Mouse (Mus musculus): ENCODE data around the gene Akap8l. TPM values are rescaled to one million over a fixed set of nuclear protein-coding genes. Genes with fewer than 3 reads are reported as not detected.

Akap8l gene
- polyA plus RNA-seq, 1 experiment: 107 TPM

DNA sequence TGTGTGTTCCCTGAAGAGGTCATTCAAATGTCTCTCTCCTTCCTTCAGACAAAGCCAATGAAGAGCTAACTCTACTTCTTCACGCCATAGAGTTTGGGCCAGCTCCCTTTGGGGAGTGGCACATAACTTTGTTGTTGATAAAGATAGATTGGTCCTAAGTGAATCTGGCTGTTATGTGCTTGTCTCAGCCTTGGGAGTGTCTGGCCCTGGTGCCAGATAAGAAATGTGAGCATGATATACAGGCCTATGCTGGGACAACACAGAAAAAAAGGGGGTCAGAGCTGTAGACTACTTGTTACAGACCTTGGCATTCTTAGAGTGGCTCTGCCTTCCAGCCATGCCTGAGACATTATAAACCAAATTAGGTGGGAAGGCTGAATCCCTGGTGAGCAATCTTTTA lies 14.9 kb upstream of the Akap8l start:
- peaks cover 6% of the 10 kb centered on the region for H3K4me1 ChIP-seq (ENCODE audit: control insufficient read depth, insufficient read depth, low read length)
- H3K27ac ChIP-seq (ENCODE audit: control insufficient read depth, insufficient read depth, low read depth, low read length): no peak overlapping the region
- no peak for TF ChIP-seq CTCF (IDR thresholded peaks at IDR 0.05; ENCODE audit: control insufficient read depth, insufficient read depth, insufficient replicate concordance, low read depth, low read length)
- TF ChIP-seq POLR2A (IDR thresholded peaks at IDR 0.05; ENCODE audit: control insufficient read depth, low read depth, low read length): no peak
- no peaks in the 10 kb centered on the region for H3K36me3 ChIP-seq (ENCODE audit: control insufficient read depth, insufficient read depth, low read length)
- H3K4me3 ChIP-seq (ENCODE audit: control insufficient read depth, low read depth, low read length): no peak overlapping the region
- H3K27me3 ChIP-seq (ENCODE audit: control insufficient read depth, insufficient read depth, low read length): no peaks in the 10 kb centered on the region

DNA sequence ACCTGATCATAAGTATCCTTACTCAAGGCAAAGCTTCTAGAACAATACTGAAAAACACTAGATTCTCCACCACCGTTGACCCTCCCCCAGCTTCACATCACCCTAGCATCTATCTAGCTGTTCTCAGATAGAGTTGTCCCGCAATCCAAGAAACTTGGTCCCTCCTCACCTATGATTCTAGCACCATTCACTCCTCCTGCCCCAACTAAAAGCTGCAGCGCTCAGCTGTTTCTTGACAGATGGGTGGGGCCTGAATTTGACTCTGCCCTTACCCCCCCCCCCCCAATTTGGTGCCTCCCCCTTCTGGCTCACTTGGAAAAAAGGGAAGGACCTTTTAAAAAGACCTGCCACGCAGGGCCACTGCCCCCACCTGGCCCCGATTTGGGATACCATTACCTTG lies 14.4 kb upstream of the Akap8l start:
- Histone ChIP-seq H3K27ac (ENCODE audit: control insufficient read depth, insufficient read depth, low read depth, low read length) (peak overlapping the region; percentile 61; the same call in 1 of the 2 replicates), H3K4me3 (ENCODE audit: control insufficient read depth, low read depth, low read length) (no peak overlapping the region), H3K27me3 (ENCODE audit: control insufficient read depth, insufficient read depth, low read length) (no peaks in the 10 kb centered on the region), H3K4me1 (ENCODE audit: control insufficient read depth, insufficient read depth, low read length) (peaks cover 6% of the 10 kb centered on the region), H3K36me3 (ENCODE audit: control insufficient read depth, insufficient read depth, low read length) (no peaks in the 10 kb centered on the region)
- no peak for TF ChIP-seq POLR2A (IDR thresholded peaks at IDR 0.05; ENCODE audit: control insufficient read depth, low read depth, low read length)
- TF ChIP-seq CTCF (IDR thresholded peaks at IDR 0.05; ENCODE audit: control insufficient read depth, insufficient read depth, insufficient replicate concordance, low read depth, low read length): no peak

DNA sequence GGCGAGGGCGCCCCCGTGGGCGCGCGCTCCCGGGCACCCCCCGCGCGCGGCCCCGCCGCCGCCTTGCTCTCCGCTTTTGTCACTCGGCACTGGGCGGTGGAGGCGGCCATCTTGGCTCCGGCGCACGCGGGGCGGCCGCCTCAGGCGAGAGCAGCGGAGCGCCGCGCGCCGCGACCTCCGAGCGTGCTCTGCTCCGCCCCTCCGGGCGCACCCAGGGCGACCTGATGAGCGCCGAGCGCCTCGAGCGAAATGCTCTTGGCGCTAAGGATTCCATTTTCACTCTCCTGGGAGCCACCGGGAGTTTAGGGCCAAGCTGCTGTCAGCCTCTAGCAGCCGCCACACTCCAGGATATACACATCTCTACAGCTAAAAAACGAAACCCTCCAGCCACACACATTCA lies 13.9 kb upstream of the Akap8l start:
- no peaks in the 10 kb centered on the region; the same call in 1 of the 2 replicates for H3K36me3 ChIP-seq (ENCODE audit: control insufficient read depth, insufficient read depth, low read length)
- peak overlapping the region; percentile 85 for H3K4me3 ChIP-seq (ENCODE audit: control insufficient read depth, low read depth, low read length)
- peak overlapping the region; percentile 61; the same call in 1 of the 2 replicates for H3K27ac ChIP-seq (ENCODE audit: control insufficient read depth, insufficient read depth, low read depth, low read length)
- H3K27me3 ChIP-seq (ENCODE audit: control insufficient read depth, insufficient read depth, low read length): no peaks in the 10 kb centered on the region
- H3K4me1 ChIP-seq (ENCODE audit: control insufficient read depth, insufficient read depth, low read length): peaks cover 6% of the 10 kb centered on the region
- no peak for TF ChIP-seq CTCF (IDR thresholded peaks at IDR 0.05; ENCODE audit: control insufficient read depth, insufficient read depth, insufficient replicate concordance, low read depth, low read length)
- TF ChIP-seq POLR2A (IDR thresholded peaks at IDR 0.05; ENCODE audit: control insufficient read depth, low read depth, low read length): peak; percentile 78

DNA sequence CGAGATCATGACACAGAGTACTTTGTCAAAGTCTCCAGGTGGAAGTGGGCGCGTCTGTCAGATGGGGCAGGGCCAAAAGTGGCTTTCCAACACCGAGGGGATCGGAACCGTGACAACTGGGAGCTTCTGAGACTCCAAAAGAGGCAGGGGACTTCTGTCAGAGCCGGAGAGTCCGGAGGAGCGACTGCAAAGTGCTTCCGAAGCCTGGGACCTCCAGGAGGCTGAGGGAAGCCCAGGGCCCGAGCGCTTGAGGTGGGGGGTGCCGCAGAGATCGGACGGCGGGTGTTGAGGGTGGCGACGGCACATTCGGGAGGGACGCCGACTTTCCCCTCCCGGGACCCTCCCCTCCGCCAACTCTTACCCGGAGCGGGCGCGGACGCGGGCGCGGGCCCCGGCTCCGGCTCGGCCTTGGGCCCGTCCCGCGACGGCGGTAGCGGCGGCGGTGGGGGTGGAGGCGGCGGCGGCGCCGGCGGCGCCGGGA lies 13.5 kb upstream of the Akap8l start:
- TF ChIP-seq CTCF (IDR thresholded peaks at IDR 0.05; ENCODE audit: control insufficient read depth, insufficient read depth, insufficient replicate concordance, low read depth, low read length) (no peak), POLR2A (IDR thresholded peaks at IDR 0.05; ENCODE audit: control insufficient read depth, low read depth, low read length) (no peak)
- Histone ChIP-seq H3K27ac (ENCODE audit: control insufficient read depth, insufficient read depth, low read depth, low read length) (peak overlapping the region; percentile 21; the same call in 1 of the 2 replicates), H3K36me3 (ENCODE audit: control insufficient read depth, insufficient read depth, low read length) (no peaks in the 10 kb centered on the region; the same call in 1 of the 2 replicates), H3K27me3 (ENCODE audit: control insufficient read depth, insufficient read depth, low read length) (no peaks in the 10 kb centered on the region), H3K4me1 (ENCODE audit: control insufficient read depth, insufficient read depth, low read length) (peaks cover 6% of the 10 kb centered on the region), H3K4me3 (ENCODE audit: control insufficient read depth, low read depth, low read length) (peak overlapping the region; percentile 85)

DNA sequence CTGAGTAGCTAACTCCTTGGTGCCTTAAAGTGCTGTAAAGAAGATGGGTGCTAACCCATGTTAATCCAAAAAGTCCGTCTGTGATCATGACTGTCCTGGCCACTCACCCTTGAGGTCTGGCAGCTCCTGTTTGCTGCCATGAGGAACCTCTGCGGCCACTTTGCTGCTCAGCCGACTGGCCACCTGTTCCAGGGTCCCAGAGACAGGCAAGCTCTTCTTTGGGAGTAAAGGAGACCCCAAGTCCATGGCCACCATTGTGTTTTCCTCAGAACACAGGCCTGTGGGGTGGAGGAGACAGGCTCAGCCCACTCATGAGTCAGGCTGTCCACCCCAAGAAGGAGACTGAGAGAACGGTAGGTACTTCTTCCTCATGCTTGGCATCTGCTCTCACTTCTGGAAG lies 12.3 kb upstream of the Akap8l start:
- no peak overlapping the region for H3K27ac ChIP-seq (ENCODE audit: control insufficient read depth, insufficient read depth, low read depth, low read length)
- TF ChIP-seq CTCF (IDR thresholded peaks at IDR 0.05; ENCODE audit: control insufficient read depth, insufficient read depth, insufficient replicate concordance, low read depth, low read length) (no peak), POLR2A (IDR thresholded peaks at IDR 0.05; ENCODE audit: control insufficient read depth, low read depth, low read length) (no peak)
- no peaks in the 10 kb centered on the region; the same call in 1 of the 2 replicates for H3K36me3 ChIP-seq (ENCODE audit: control insufficient read depth, insufficient read depth, low read length)
- H3K4me1 ChIP-seq (ENCODE audit: control insufficient read depth, insufficient read depth, low read length): peaks cover 6% of the 10 kb centered on the region
- no peaks in the 10 kb centered on the region for H3K27me3 ChIP-seq (ENCODE audit: control insufficient read depth, insufficient read depth, low read length)
- H3K4me3 ChIP-seq (ENCODE audit: control insufficient read depth, low read depth, low read length): no peak overlapping the region

DNA sequence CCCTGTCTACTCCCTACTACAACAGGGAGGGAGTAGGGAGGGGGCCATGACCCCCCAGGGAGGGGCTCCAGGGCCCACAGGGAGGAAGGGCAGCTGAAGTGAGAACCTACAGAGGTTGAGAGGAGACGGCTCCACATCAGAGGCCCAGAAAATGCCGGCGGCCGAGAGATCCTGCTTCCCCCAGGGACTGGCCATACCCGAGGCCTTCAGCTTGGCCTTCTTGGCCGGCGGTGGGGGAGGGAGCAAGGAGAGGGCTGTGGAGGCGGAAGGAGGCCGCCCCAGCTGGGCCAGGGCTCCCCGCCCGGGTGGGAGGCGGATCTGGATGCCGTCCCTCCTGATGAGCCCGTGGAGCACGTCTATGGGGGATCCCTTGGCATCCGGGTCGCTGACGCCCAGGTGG lies 9.5 kb upstream of the Akap8l start:
- TF ChIP-seq POLR2A (IDR thresholded peaks at IDR 0.05; ENCODE audit: control insufficient read depth, low read depth, low read length) (no peak), CTCF (IDR thresholded peaks at IDR 0.05; ENCODE audit: control insufficient read depth, insufficient read depth, insufficient replicate concordance, low read depth, low read length) (no peak)
- Histone ChIP-seq H3K27me3 (ENCODE audit: control insufficient read depth, insufficient read depth, low read length) (no peaks in the 10 kb centered on the region), H3K4me3 (ENCODE audit: control insufficient read depth, low read depth, low read length) (no peak overlapping the region), H3K4me1 (ENCODE audit: control insufficient read depth, insufficient read depth, low read length) (peaks cover 6% of the 10 kb centered on the region), H3K36me3 (ENCODE audit: control insufficient read depth, insufficient read depth, low read length) (peaks cover 6% of the 10 kb centered on the region), H3K27ac (ENCODE audit: control insufficient read depth, insufficient read depth, low read depth, low read length) (no peak overlapping the region)

DNA sequence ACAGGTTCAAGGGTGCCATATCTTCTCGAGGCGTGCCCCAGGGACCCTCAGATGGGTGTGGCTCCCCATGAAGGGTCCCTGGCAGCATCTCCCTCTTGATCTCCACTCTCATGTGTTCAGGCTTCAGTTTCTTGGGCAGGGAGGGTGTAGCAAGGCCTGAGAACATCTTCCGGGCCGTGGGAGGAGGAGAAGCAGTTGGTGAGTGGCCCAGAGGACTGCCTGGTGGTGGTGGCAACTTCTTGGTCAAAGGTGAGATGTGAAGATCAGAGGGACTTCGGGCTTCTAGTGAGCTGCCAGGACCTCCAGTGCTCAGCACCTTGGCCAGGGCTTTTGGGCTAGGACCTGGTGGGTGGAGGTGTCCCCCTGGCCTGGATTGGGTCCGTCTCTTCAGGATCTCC lies 8.5 kb upstream of the Akap8l start:
- H3K27me3 ChIP-seq (ENCODE audit: control insufficient read depth, insufficient read depth, low read length): no peaks in the 10 kb centered on the region
- no peak overlapping the region for H3K27ac ChIP-seq (ENCODE audit: control insufficient read depth, insufficient read depth, low read depth, low read length)
- H3K36me3 ChIP-seq (ENCODE audit: control insufficient read depth, insufficient read depth, low read length): peaks cover 6% of the 10 kb centered on the region
- H3K4me1 ChIP-seq (ENCODE audit: control insufficient read depth, insufficient read depth, low read length): peaks cover 6% of the 10 kb centered on the region
- TF ChIP-seq POLR2A (IDR thresholded peaks at IDR 0.05; ENCODE audit: control insufficient read depth, low read depth, low read length): no peak
- no peak for TF ChIP-seq CTCF (IDR thresholded peaks at IDR 0.05; ENCODE audit: control insufficient read depth, insufficient read depth, insufficient replicate concordance, low read depth, low read length)
- no peak overlapping the region for H3K4me3 ChIP-seq (ENCODE audit: control insufficient read depth, low read depth, low read length)

Measured in testis, adult 2 months (tissue).